Mouse (Mus musculus) spleen, adult 12 weeks (tissue): ENCODE data around the gene Pstk.
"Not testable (repeated sequence)": the region's sequence is repeated elsewhere in the genome, so short reads cannot be mapped to it uniquely, and the experiment has no call there.

Source experiments
- DNase-seq: peaks from one replicate; pipeline ENCODE4 v3.0.0; 2022; ENCODE audit warnings: low spot score

The Pstk gene

GRCm38 (mm10) chr7:131370648-131371469, at the start of gene Pstk:
Pstk (plus strand) TSS chr7:131371141.
- DNase-seq: peak; percentile 78

GRCm38 (mm10) chr7:131322192-131322591, 48.7 kb upstream of the Pstk start, which contains the start of gene Cuzd1:
Cuzd1 (minus strand) TSS chr7:131322292.
- no peak for DNase-seq

GRCm38 (mm10) chr7:131327054-131327453, 43.9 kb upstream of the Pstk start:
- DNase-seq: no peak

- no peak for DNase-seq
Measured at GRCm38 (mm10) chr7:131329416-131329815, 41.5 kb upstream of the Pstk start, which contains the start of gene Fam24b. Fam24b (minus strand) TSS chr7:131329516.

GRCm38 (mm10) chr7:131331688-131332087, 39.3 kb upstream of the Pstk start:
- no peak for DNase-seq

GRCm38 (mm10) chr7:131333564-131333963, 37.4 kb upstream of the Pstk start, which contains the start of gene Fam24a:
Fam24a (plus strand) TSS chr7:131333864.
- DNase-seq: no peak

GRCm38 (mm10) chr7:131337502-131338068, 33.4 kb upstream of the Pstk start:
- DNase-seq: no peak

- no peak for DNase-seq
Measured at GRCm38 (mm10) chr7:131345856-131346541, 24.9 kb upstream of the Pstk start.

- DNase-seq: no peak
Measured at GRCm38 (mm10) chr7:131356105-131356504, 14.8 kb upstream of the Pstk start.

GRCm38 (mm10) chr7:131362269-131362614, 8.7 kb upstream of the Pstk start:
- DNase-seq: no peak

- peak; percentile 78 for DNase-seq
Measured at GRCm38 (mm10) chr7:131362615-131363300, 8.2 kb upstream of the Pstk start, which contains the start of gene 2310057M21Rik. 2310057M21Rik (minus strand) TSS chr7:131362759.

GRCm38 (mm10) chr7:131364131-131364530, 6.8 kb upstream of the Pstk start:
- no peak for DNase-seq

GRCm38 (mm10) chr7:131371470-131371860, 524 bp downstream of the Pstk start:
- DNase-seq: no peak

- no peak for DNase-seq
Measured at GRCm38 (mm10) chr7:131371880-131372651, 1.1 kb downstream of the Pstk start.

GRCm38 (mm10) chr7:131391761-131392160, 20.8 kb downstream of the Pstk start:
- DNase-seq: not testable (repeated sequence)

- DNase-seq: no peak
Measured at GRCm38 (mm10) chr7:131409321-131409987, 38.5 kb downstream of the Pstk start.

GRCm38 (mm10) chr7:131409988-131410385, 39.0 kb downstream of the Pstk start:
- no peak for DNase-seq

- DNase-seq: peak; percentile 99
Measured at GRCm38 (mm10) chr7:131410416-131411058, 39.6 kb downstream of the Pstk start, which contains the start of the genes Ikzf5 and Acadsb. Ikzf5 (minus strand) TSS chr7:131410521. Acadsb (plus strand) TSS chr7:131410601.

GRCm38 (mm10) chr7:131411221-131411940, 40.4 kb downstream of the Pstk start:
- no peak for DNase-seq

- no peak for DNase-seq
Measured at GRCm38 (mm10) chr7:131411941-131412270, 41.0 kb downstream of the Pstk start.
